Mouse (Mus musculus) limb, embryonic 14.5 days (tissue): ENCODE results near the gene Ccdc32. TPM values are rescaled to one million over a fixed set of nuclear protein-coding genes. Genes with fewer than 3 reads are reported as not detected.

Experiments
- ATAC-seq: fragments of 200-750 bp; cut with Nextera tagmentation; 2 replicates; pipeline ENCODE4 v1.8.0; 2017; ENCODE audit warnings: low read depth, moderate number of reproducible peaks, moderate TSS enrichment; ENCODE audit not compliant: low FRiP score
- DNase-seq: peaks from one replicate; pipeline ENCODE4 v3.0.0-alpha.2; 2015; ENCODE audit warnings: low spot score
- H3K27ac ChIP-seq: fragments of 300-500 bp; sonication (generic); replicated peaks from 2 replicates; pipeline ENCODE4 v1.5.1; 2014; ENCODE audit warnings: low read depth, mild to moderate bottlenecking, low read length, moderate library complexity, mixed read lengths
- H3K27me3 ChIP-seq: fragments of 300-500 bp; sonication (generic); 2 replicates; pipeline ENCODE4 v1.6.1; 2014; ENCODE audit warnings: low read length, mixed read lengths; ENCODE audit not compliant: control insufficient read depth, insufficient read depth
- H3K36me3 ChIP-seq: fragments of 300-500 bp; sonication (generic); 2 replicates; pipeline ENCODE4 v1.6.1; 2014; ENCODE audit warnings: mild to moderate bottlenecking, low read length, moderate library complexity, mixed read lengths; ENCODE audit not compliant: control insufficient read depth, insufficient read depth
- H3K4me1 ChIP-seq: fragments of 300-500 bp; sonication (generic); 2 replicates; pipeline ENCODE4 v1.6.1; 2014; ENCODE audit warnings: antibody characterized with exemption, low read length, mixed read lengths; ENCODE audit not compliant: control insufficient read depth, insufficient read depth
- H3K4me2 ChIP-seq: fragments of 300-500 bp; sonication (generic); replicated peaks from 2 replicates; pipeline ENCODE4 v1.6.1; 2014; ENCODE audit warnings: low read depth, mild to moderate bottlenecking, low read length, moderate library complexity; ENCODE audit not compliant: severe bottlenecking
- H3K4me3 ChIP-seq: fragments of 300-500 bp; sonication (generic); replicated peaks from 2 replicates; pipeline ENCODE4 v1.5.1; 2014; ENCODE audit warnings: low read length
- H3K9ac ChIP-seq: fragments of 300-500 bp; sonication (generic); 2 replicates; pipeline ENCODE4 v1.6.1; 2014; ENCODE audit warnings: mild to moderate bottlenecking, low read depth, low read length, moderate library complexity; ENCODE audit not compliant: severe bottlenecking
- H3K9me3 ChIP-seq: fragments of 300-500 bp; sonication (generic); 2 replicates; pipeline ENCODE4 v1.6.1; 2016; ENCODE audit warnings: low read length; ENCODE audit not compliant: control insufficient read depth
- POLR2A ChIP-seq: fragments of 200-500 bp; IDR thresholded peaks from 2 replicates; pipeline ENCODE4 v1.8.0; 2012; ENCODE audit warnings: inconsistent platforms, mild to moderate bottlenecking, moderate library complexity, borderline replicate concordance; ENCODE audit not compliant: insufficient read depth, insufficient read length; ENCODE audit errors: extremely low read depth
- WGBS: fragments of 180-500 bp; shearing (Covaris S2); extraction: QIAGEN DNeasy Blood & Tissue Kit; methylation state at CpG from one replicate; pipeline ENCODE4 v1.1.7; 2014; 5-methylcytosine and 5-hydroxymethylcytosine counted together
- polyA plus RNA-seq, 2 experiments: library from polyadenylated mRNA; depleted of rRNA in 1 of 2; stranded (reverse) in 1 of 2; unstranded in 1 of 2; fragments of >200 nt; fragmentation: Nextera tagmentation in 1 of 2; extraction: Ambion mirVana in 1 of 2; gene quantifications; 2 replicates each; pipeline versions ENCODE4 v1.2.1 to v1.2.3; 2012 to 2014

The Ccdc32 gene
- polyA plus RNA-seq, 2 experiments: 14.6 to 21.5 TPM

- Histone ChIP-seq H3K4me3 (peak within 1 kb of the TSS; percentile 87), H3K9ac (peak within 1 kb of the TSS; percentile 74), H3K4me1 (no peaks in the 10 kb centered on the region; the same call in 1 of the 2 replicates), H3K4me2 (peak within 1 kb of the TSS; percentile 60), H3K27me3 (no peaks in the 10 kb centered on the region), H3K9me3 (no peaks in the 10 kb centered on the region), H3K36me3 (no peaks in the 10 kb centered on the region), H3K27ac (peak within 1 kb of the TSS; percentile 93)
- peak; percentile 45; the same call in 1 of the 2 replicates for TF ChIP-seq POLR2A
- peak; percentile 96 for DNase-seq
- ATAC-seq: peak; percentile 95
- WGBS: under 1% methylated on average over 64 of the region's 77 CpGs
These were observed 17.7 kb upstream of the Ccdc32 start, which contains the start of gene Knl1 for GRCm38 (mm10) chr2:119046649-119047611. TSS of gene Knl1 (plus strand) at chr2:119047119.

GRCm38 (mm10) chr2:119045163-119045562, 16.0 kb upstream of the Ccdc32 start:
- no peaks in the 10 kb centered on the region for H3K9me3 ChIP-seq
- DNase-seq (no peak), ATAC-seq (no peak)
- no peak overlapping the region for H3K4me3 ChIP-seq
- no peak overlapping the region for H3K9ac ChIP-seq
- no peak overlapping the region for H3K27ac ChIP-seq
- WGBS: 65% methylated on average over 2 of the region's 2 CpGs
- H3K4me2 ChIP-seq: no peak overlapping the region
- no peaks in the 10 kb centered on the region for H3K27me3 ChIP-seq
- no peaks in the 10 kb centered on the region for H3K36me3 ChIP-seq
- H3K4me1 ChIP-seq: no peaks in the 10 kb centered on the region; the same call in 1 of the 2 replicates
- no peak for TF ChIP-seq POLR2A

- DNase-seq: peak; percentile 44
- 44% methylated on average over 4 of the region's 4 CpGs for WGBS
- no peaks in the 10 kb centered on the region for H3K9me3 ChIP-seq
These were observed 11.7 kb upstream of the Ccdc32 start for GRCm38 (mm10) chr2:119040882-119041281.

GRCm38 (mm10) chr2:119035397-119035745, 6.2 kb upstream of the Ccdc32 start:
- Histone ChIP-seq H3K9me3 (no peaks in the 10 kb centered on the region), H3K4me3 (peak overlapping the region; percentile 94), H3K9ac (peak overlapping the region; percentile 79), H3K36me3 (peaks cover 27% of the 10 kb centered on the region), H3K27me3 (no peaks in the 10 kb centered on the region), H3K4me2 (peak overlapping the region; percentile 67), H3K4me1 (peaks cover 8% of the 10 kb centered on the region), H3K27ac (0 out of 2 replicates have a peak overlapping the region, but pooled peaks have one; percentile 83)
- WGBS: 10% methylated on average over 7 of the region's 7 CpGs
- no peak for ATAC-seq
- no peak for TF ChIP-seq POLR2A
- DNase-seq: no peak

More at GRCm38 (mm10) chr2:119040882-119041281, 11.7 kb upstream of the Ccdc32 start:
- Histone ChIP-seq H3K27me3 (no peaks in the 10 kb centered on the region), H3K4me3 (no peak overlapping the region), H3K4me2 (no peak overlapping the region), H3K9ac (no peak overlapping the region), H3K36me3 (peaks cover 27% of the 10 kb centered on the region), H3K27ac (no peak overlapping the region), H3K4me1 (no peaks in the 10 kb centered on the region; the same call in 1 of the 2 replicates)
- TF ChIP-seq POLR2A: no peak
- no peak for ATAC-seq

GRCm38 (mm10) chr2:119034656-119035396, 5.6 kb upstream of the Ccdc32 start, which contains the start of gene Rpusd2:
TSS of gene Rpusd2 (plus strand) at chr2:119034790.
- peak; percentile 98 for ATAC-seq
- H3K4me1 ChIP-seq: peaks cover 8% of the 10 kb centered on the region
- peaks cover 27% of the 10 kb centered on the region for H3K36me3 ChIP-seq
- under 1% methylated on average over 49 of the region's 49 CpGs for WGBS
- H3K27me3 ChIP-seq: no peaks in the 10 kb centered on the region
- peak within 1 kb of the TSS; percentile 83 for H3K27ac ChIP-seq
- no peaks in the 10 kb centered on the region for H3K9me3 ChIP-seq
- DNase-seq: peak; percentile 95
- H3K4me2 ChIP-seq: peak within 1 kb of the TSS; percentile 67
- H3K9ac ChIP-seq: peak within 1 kb of the TSS; percentile 79
- peak; percentile 67; the same call in 1 of the 2 replicates for TF ChIP-seq POLR2A
- peak within 1 kb of the TSS; percentile 94 for H3K4me3 ChIP-seq
